Mouse (Mus musculus) CD4-positive naive resting alpha-beta T cell, adult 76 days (primary cell): ENCODE data around the gene Olfr1214. TPM values are rescaled to one million over a fixed set of nuclear protein-coding genes. Genes with fewer than 3 reads are reported as not detected.

Source experiments
- total RNA-seq: library from RNA; stranded (reverse); gene quantifications from one replicate; pipeline ENCODE4 v1.2.4, GENCODE M21; 2023

Gene Olfr1214
- not detected for total RNA-seq

GRCm38 (mm10) chr2:88992553-88992952 lies at the start of gene Olfr1214:
Gene Olfr1214 (minus strand): TSS chr2:88992653.

GRCm38 (mm10) chr2:89031965-89032364 lies 39.5 kb upstream of the Olfr1214 start, which contains the start of gene Olfr1217:
Gene Olfr1217 (minus strand): TSS chr2:89032065.

GRCm38 (mm10) chr2:89018240-89018639 lies 25.8 kb upstream of the Olfr1214 start, which contains the start of gene Olfr1216:
Gene Olfr1216 (minus strand): TSS chr2:89018340.

GRCm38 (mm10) chr2:89006873-89007272 lies 14.4 kb upstream of the Olfr1214 start, which contains the start of gene Olfr1215:
Gene Olfr1215 (minus strand): TSS chr2:89006973.

GRCm38 (mm10) chr2:88980181-88980580 lies 12.3 kb downstream of the Olfr1214 start, which contains the start of gene Gm13762:
Gene Gm13762 (minus strand): TSS chr2:88980281.

GRCm38 (mm10) chr2:88953669-88954068 lies 38.8 kb downstream of the Olfr1214 start, which contains the start of gene Olfr1212:
Gene Olfr1212 (plus strand): TSS chr2:88953969.

GRCm38 (mm10) chr2:88938011-88938410 lies 54.4 kb downstream of the Olfr1214 start, which contains the start of gene Olfr1211:
Gene Olfr1211 (minus strand): TSS chr2:88938111.

Other genes starting within 250 kb of the Olfr1214 start
- not detected for gene Olfr1198, start 241.3 kb downstream of the Olfr1214 start, total RNA-seq
- gene Olfr1199, start 232.2 kb downstream of the Olfr1214 start, total RNA-seq = not detected
- gene Olfr1200, start 222.2 kb downstream of the Olfr1214 start, total RNA-seq = not detected
- not detected for gene Olfr1201, start 199.6 kb downstream of the Olfr1214 start, total RNA-seq
- gene Olfr1202, start 178.2 kb downstream of the Olfr1214 start, total RNA-seq = not detected
- not detected for gene Olfr1205, start 162.9 kb downstream of the Olfr1214 start, total RNA-seq
- not detected for gene Olfr1204, start 143.4 kb downstream of the Olfr1214 start, total RNA-seq
- gene Olfr1206, start 129.4 kb downstream of the Olfr1214 start, total RNA-seq = not detected
- gene Olfr1208, start 90.3 kb downstream of the Olfr1214 start, total RNA-seq = not detected
- not detected for gene Olfr1209, start 77.5 kb downstream of the Olfr1214 start, total RNA-seq
- not detected for gene Olfr1211, start 54.5 kb downstream of the Olfr1214 start, total RNA-seq
- gene Olfr1212, start 38.7 kb downstream of the Olfr1214 start, total RNA-seq = not detected
- gene Gm13762, start 12.4 kb downstream of the Olfr1214 start, total RNA-seq = not detected
- not detected for gene Olfr1215, start 14.3 kb upstream of the Olfr1214 start, total RNA-seq
- gene Olfr1216, start 25.7 kb upstream of the Olfr1214 start, total RNA-seq = not detected
- gene Olfr1217, start 39.4 kb upstream of the Olfr1214 start, total RNA-seq = not detected
- gene Olfr1218, start 68.5 kb upstream of the Olfr1214 start, total RNA-seq = not detected
- not detected for gene Olfr1219, start 90.9 kb upstream of the Olfr1214 start, total RNA-seq
- gene Olfr1220, start 114.2 kb upstream of the Olfr1214 start, total RNA-seq = not detected
- gene Olfr1221, start 124.6 kb upstream of the Olfr1214 start, total RNA-seq = not detected
- not detected for gene Olfr1222, start 140.4 kb upstream of the Olfr1214 start, total RNA-seq
- gene Olfr1223, start 158.9 kb upstream of the Olfr1214 start, total RNA-seq = not detected
- not detected for gene Olfr1224-ps1, start 171.4 kb upstream of the Olfr1214 start, total RNA-seq
- gene Olfr1225, start 182.0 kb upstream of the Olfr1214 start, total RNA-seq = not detected
- not detected for gene Olfr1226, start 207.4 kb upstream of the Olfr1214 start, total RNA-seq